Mouse (Mus musculus): ENCODE results near the gene Dop1a.

DNA sequence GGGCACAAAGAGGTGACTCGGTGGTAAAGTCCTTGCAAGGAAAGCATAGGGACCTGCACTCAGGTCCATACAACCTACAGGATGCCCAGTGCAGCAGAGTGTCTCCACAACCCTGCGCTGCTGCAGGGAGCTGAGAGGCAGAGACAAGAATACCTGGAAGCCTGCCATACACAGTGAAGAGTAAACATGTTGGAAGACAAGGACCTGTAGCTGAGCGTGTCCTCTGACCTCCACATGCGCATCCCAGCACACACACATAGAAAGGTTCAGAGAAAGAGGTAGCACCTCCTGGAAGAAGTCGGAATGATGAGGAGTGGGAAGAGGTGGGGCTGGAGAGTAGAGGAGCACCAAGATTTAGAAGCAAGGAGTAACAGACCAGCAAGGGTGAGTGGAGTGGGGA, 67.1 kb downstream of the Dop1a start:
- TF ChIP-seq CTCF (IDR thresholded peaks at IDR 0.05; ENCODE audit: borderline replicate concordance, extremely low read depth, insufficient read depth, insufficient read length) (no peak), POLR2A (IDR thresholded peaks at IDR 0.05; ENCODE audit: borderline replicate concordance, extremely low read depth, insufficient read depth, insufficient read length, poor library complexity, severe bottlenecking) (no peak)
